Mouse (Mus musculus) liver, adult 2 months (tissue): ENCODE data around the gene Ttc21a.

Experiments
- CTCF ChIP-seq: fragments of 200-500 bp; IDR thresholded peaks from 2 replicates; pipeline ENCODE4 v1.5.1; 2011; ENCODE audit warnings: low read depth, low read length, control low read depth
- POLR2A ChIP-seq: fragments of 200-500 bp; IDR thresholded peaks from 2 replicates; pipeline ENCODE4 v1.6.1; 2011; ENCODE audit warnings: low read length, control low read depth; ENCODE audit not compliant: insufficient read depth; ENCODE audit errors: extremely low read depth

GRCm38 (mm10) chr9:119948804-119949203 lies 11.4 kb downstream of the Ttc21a start:
- TF ChIP-seq POLR2A: no peak
- TF ChIP-seq CTCF: no peak
